Mouse (Mus musculus) lung, embryonic 14.5 days (tissue): ENCODE measurements around the gene Rgsl1. TPM values are rescaled to one million over a fixed set of nuclear protein-coding genes. Genes with fewer than 3 reads are reported as not detected.

Source experiments
- ATAC-seq: fragments of 200-750 bp; cut with Nextera tagmentation; 2 replicates; pipeline ENCODE4 v1.8.0; 2017; ENCODE audit warnings: mild to moderate bottlenecking, moderate TSS enrichment, moderate library complexity; ENCODE audit not compliant: insufficient read depth
- DNase-seq: peaks from one replicate; pipeline ENCODE4 v3.0.0-alpha.2; 2015
- H3K27ac ChIP-seq: fragments of 300-500 bp; sonication (generic); 2 replicates; pipeline ENCODE4 v1.5.1; 2014; ENCODE audit warnings: low read depth, mild to moderate bottlenecking, moderate library complexity
- H3K27me3 ChIP-seq: fragments of 300-500 bp; sonication (generic); 2 replicates; pipeline ENCODE4 v1.6.1; 2014; ENCODE audit warnings: low read length, control low read depth; ENCODE audit not compliant: insufficient read depth
- H3K36me3 ChIP-seq: fragments of 300-500 bp; sonication (generic); 2 replicates; pipeline ENCODE4 v1.6.1; 2014; ENCODE audit warnings: control low read depth; ENCODE audit not compliant: insufficient read depth
- H3K4me1 ChIP-seq: fragments of 300-500 bp; sonication (generic); 2 replicates; pipeline ENCODE4 v1.6.1; 2014; ENCODE audit warnings: antibody characterized with exemption, control low read depth; ENCODE audit not compliant: insufficient read depth
- H3K4me2 ChIP-seq: fragments of 300-500 bp; sonication (generic); 2 replicates; pipeline ENCODE4 v1.6.1; 2014; ENCODE audit warnings: mild to moderate bottlenecking
- H3K4me3 ChIP-seq: fragments of 300-500 bp; sonication (generic); 2 replicates; pipeline ENCODE4 v1.5.1; 2014; ENCODE audit warnings: low read depth, low read length
- H3K9ac ChIP-seq: fragments of 300-500 bp; sonication (generic); 2 replicates; pipeline ENCODE4 v1.6.1; 2014
- H3K9me3 ChIP-seq: fragments of 300-500 bp; sonication (generic); 2 replicates; pipeline ENCODE4 v1.6.1; 2016; ENCODE audit warnings: low read depth, low read length, control low read depth
- CTCF ChIP-seq: IDR thresholded peaks from 2 replicates; pipeline ENCODE4 v1.5.1; 2016; ENCODE audit warnings: antibody characterized with exemption, low read depth
- WGBS: fragments of 180-500 bp; shearing (Covaris S2); extraction: QIAGEN DNeasy Blood & Tissue Kit; methylation state at CpG from one replicate; pipeline ENCODE4 v1.1.7; 2014; 5-methylcytosine and 5-hydroxymethylcytosine counted together
- polyA plus RNA-seq: library from polyadenylated mRNA; unstranded; fragments of >200 nt; fragmentation: Nextera tagmentation; extraction: Ambion mirVana; gene quantifications from 2 replicates; pipeline ENCODE4 v1.2.1, GENCODE M21; 2014

Gene Rgsl1
- polyA plus RNA-seq, 1 experiment from 2014 or later: not detected

GRCm38 (mm10) chr1:153807390-153807993 lies 36.5 kb downstream of the Rgsl1 start:
- 44% methylated on average over 13 of the region's 13 CpGs for WGBS

GRCm38 (mm10) chr1:153803530-153803929 lies 40.4 kb downstream of the Rgsl1 start:
- no peak for TF ChIP-seq CTCF
- DNase-seq: no peak
- Histone ChIP-seq H3K9ac (no peak overlapping the region), H3K4me1 (no peaks in the 10 kb centered on the region), H3K9me3 (no peaks in the 10 kb centered on the region), H3K36me3 (no peaks in the 10 kb centered on the region), H3K27me3 (no peaks in the 10 kb centered on the region), H3K4me3 (no peak overlapping the region), H3K27ac (no peak overlapping the region), H3K4me2 (no peak overlapping the region)
- no peak for ATAC-seq
- WGBS: 74% methylated on average over 8 of the region's 8 CpGs

More at GRCm38 (mm10) chr1:153807390-153807993, 36.5 kb downstream of the Rgsl1 start:
- Histone ChIP-seq H3K4me2 (peak overlapping the region; percentile 25; the same call in 1 of the 2 replicates), H3K27ac (no peak overlapping the region), H3K9ac (no peak overlapping the region), H3K4me1 (no peaks in the 10 kb centered on the region), H3K36me3 (no peaks in the 10 kb centered on the region), H3K27me3 (no peaks in the 10 kb centered on the region), H3K9me3 (no peaks in the 10 kb centered on the region), H3K4me3 (no peak overlapping the region)
- no peak for ATAC-seq
- TF ChIP-seq CTCF: peak; percentile 81
- DNase-seq: peak; percentile 88

- peak; percentile 5 for DNase-seq
- ATAC-seq: no peak
- Histone ChIP-seq H3K4me3 (no peak overlapping the region), H3K9me3 (no peaks in the 10 kb centered on the region), H3K27ac (0 out of 2 replicates have a peak overlapping the region, but pooled peaks have one; percentile 42), H3K36me3 (no peaks in the 10 kb centered on the region), H3K9ac (no peak overlapping the region; the same call in 1 of the 2 replicates), H3K27me3 (no peaks in the 10 kb centered on the region), H3K4me1 (no peaks in the 10 kb centered on the region), H3K4me2 (no peak overlapping the region)
- TF ChIP-seq CTCF: no peak
- WGBS: 80% methylated on average over 7 of the region's 7 CpGs
These were observed 41.3 kb downstream of the Rgsl1 start for GRCm38 (mm10) chr1:153802691-153803090.

GRCm38 (mm10) chr1:153794241-153794640 lies 49.7 kb downstream of the Rgsl1 start:
- DNase-seq (no peak), ATAC-seq (no peak)
- Histone ChIP-seq H3K9ac (no peak overlapping the region), H3K27ac (no peak overlapping the region), H3K4me2 (no peak overlapping the region), H3K36me3 (no peaks in the 10 kb centered on the region), H3K9me3 (no peaks in the 10 kb centered on the region), H3K4me1 (no peaks in the 10 kb centered on the region), H3K27me3 (no peaks in the 10 kb centered on the region), H3K4me3 (no peak overlapping the region)
- WGBS: 76% methylated on average over 3 of the region's 3 CpGs
- no peak for TF ChIP-seq CTCF

GRCm38 (mm10) chr1:153790708-153791107 lies 53.2 kb downstream of the Rgsl1 start:
- 39% methylated on average over 2 of the region's 2 CpGs for WGBS
- H3K4me1 ChIP-seq: no peaks in the 10 kb centered on the region
- no peak overlapping the region for H3K27ac ChIP-seq
- DNase-seq (no peak), ATAC-seq (no peak)
- no peak overlapping the region for H3K9ac ChIP-seq
- H3K4me3 ChIP-seq: no peak overlapping the region
- no peak overlapping the region for H3K4me2 ChIP-seq
- H3K9me3 ChIP-seq: no peaks in the 10 kb centered on the region
- H3K36me3 ChIP-seq: no peaks in the 10 kb centered on the region
- no peak for TF ChIP-seq CTCF
- no peaks in the 10 kb centered on the region for H3K27me3 ChIP-seq

- H3K9me3 ChIP-seq: no peaks in the 10 kb centered on the region
These were observed 58.3 kb downstream of the Rgsl1 start for GRCm38 (mm10) chr1:153785608-153786007.

GRCm38 (mm10) chr1:153783339-153783738 lies 60.6 kb downstream of the Rgsl1 start:
- no peak overlapping the region for H3K27ac ChIP-seq
- 50% methylated on average over 1 of the region's 1 CpGs for WGBS
- H3K36me3 ChIP-seq: no peaks in the 10 kb centered on the region
- H3K4me3 ChIP-seq: no peak overlapping the region
- H3K27me3 ChIP-seq: no peaks in the 10 kb centered on the region
- TF ChIP-seq CTCF: no peak
- ATAC-seq (no peak), DNase-seq (no peak)
- no peak overlapping the region for H3K9ac ChIP-seq
- H3K4me1 ChIP-seq: no peaks in the 10 kb centered on the region
- H3K9me3 ChIP-seq: no peaks in the 10 kb centered on the region
- no peak overlapping the region for H3K4me2 ChIP-seq

More at GRCm38 (mm10) chr1:153785608-153786007, 58.3 kb downstream of the Rgsl1 start:
- no peaks in the 10 kb centered on the region for H3K4me1 ChIP-seq
- DNase-seq (no peak), ATAC-seq (no peak)
- H3K4me2 ChIP-seq: no peak overlapping the region
- H3K4me3 ChIP-seq: no peak overlapping the region
- H3K9ac ChIP-seq: no peak overlapping the region
- no peak overlapping the region for H3K27ac ChIP-seq
- no peak for TF ChIP-seq CTCF
- no peaks in the 10 kb centered on the region for H3K36me3 ChIP-seq
- WGBS: 46% methylated on average over 4 of the region's 4 CpGs
- H3K27me3 ChIP-seq: no peaks in the 10 kb centered on the region

- Histone ChIP-seq H3K27me3 (no peaks in the 10 kb centered on the region), H3K27ac (no peak overlapping the region), H3K4me2 (no peak overlapping the region), H3K4me3 (no peak overlapping the region), H3K9me3 (no peaks in the 10 kb centered on the region), H3K4me1 (no peaks in the 10 kb centered on the region), H3K36me3 (no peaks in the 10 kb centered on the region), H3K9ac (no peak overlapping the region)
- whole genome bisulfite sequencing: 84% methylated on average over 10 of the region's 10 CpGs
- ATAC-seq: no peak
- DNase-seq: no peak
- no peak for TF ChIP-seq CTCF
These were observed 65.7 kb downstream of the Rgsl1 start for GRCm38 (mm10) chr1:153778205-153778604.
